Mouse (Mus musculus) heart, embryonic 13.5 days (tissue): ENCODE measurements around the gene Sohlh1. TPM values are rescaled to one million over a fixed set of nuclear protein-coding genes. Genes with fewer than 3 reads are reported as not detected.

ENCODE experiments used
- ATAC-seq: fragments of 200-750 bp; cut with Nextera tagmentation; 2 replicates; pipeline ENCODE4 v1.8.0; 2017; ENCODE audit warnings: moderate TSS enrichment; ENCODE audit not compliant: insufficient number of reproducible peaks, low FRiP score, low TSS enrichment; ENCODE audit errors: extremely low read depth
- H3K27ac ChIP-seq: fragments of 300-500 bp; sonication (generic); replicated peaks from 2 replicates; pipeline ENCODE4 v1.5.1; 2015; ENCODE audit warnings: moderate library complexity, mild to moderate bottlenecking, inconsistent platforms
- H3K27me3 ChIP-seq: fragments of 300-500 bp; sonication (generic); replicated peaks from 2 replicates; pipeline ENCODE4 v1.6.1; 2015; ENCODE audit warnings: mild to moderate bottlenecking, inconsistent platforms
- H3K36me3 ChIP-seq: fragments of 300-500 bp; sonication (generic); 2 replicates; pipeline ENCODE4 v1.6.1; 2015; ENCODE audit warnings: mild to moderate bottlenecking, inconsistent platforms
- H3K4me1 ChIP-seq: fragments of 300-500 bp; sonication (generic); 2 replicates; pipeline ENCODE4 v1.6.1; 2015; ENCODE audit warnings: inconsistent platforms
- H3K4me2 ChIP-seq: fragments of 300-500 bp; sonication (generic); 2 replicates; pipeline ENCODE4 v1.6.1; 2015; ENCODE audit warnings: inconsistent platforms, mild to moderate bottlenecking, moderate library complexity
- H3K4me3 ChIP-seq: fragments of 300-500 bp; sonication (generic); 2 replicates; pipeline ENCODE4 v1.5.1; 2015; ENCODE audit warnings: moderate library complexity, mild to moderate bottlenecking, inconsistent platforms
- H3K9ac ChIP-seq: fragments of 300-500 bp; sonication (generic); 2 replicates; pipeline ENCODE4 v1.6.1; 2015; ENCODE audit warnings: inconsistent platforms, mild to moderate bottlenecking, moderate library complexity
- H3K9me3 ChIP-seq: fragments of 300-500 bp; sonication (generic); 2 replicates; pipeline ENCODE4 v1.6.1; 2016; ENCODE audit warnings: inconsistent platforms
- WGBS: fragments of 180-500 bp; shearing (Covaris S2); methylation state at CpG from one replicate; pipeline ENCODE4 v1.1.7; 2015; ENCODE audit warnings: mixed read lengths; 5-methylcytosine and 5-hydroxymethylcytosine counted together
- polyA plus RNA-seq: library from polyadenylated mRNA; unstranded; fragments of >200 nt; fragmentation: Nextera tagmentation; extraction: Ambion mirVana; gene quantifications from 2 replicates; pipeline ENCODE4 v1.2.1, GENCODE M21; 2015

The Sohlh1 gene
- polyA plus RNA-seq, result not detected in 2 replicates

GRCm38 (mm10) chr2:25847226-25847625 is at the start of gene Sohlh1:
Gene Sohlh1, minus strand, starts transcription at chr2:25847248.
- no peak within 1 kb of the TSS for H3K9ac ChIP-seq
- H3K9me3 ChIP-seq, result no peaks in the 10 kb centered on the region
- H3K4me3 ChIP-seq, result no peak within 1 kb of the TSS
- 76% methylated on average over 16 of the region's 16 CpGs for WGBS
- H3K4me1 ChIP-seq, result no peaks in the 10 kb centered on the region
- H3K4me2 ChIP-seq, result no peak within 1 kb of the TSS
- H3K27me3 ChIP-seq, result peaks cover 11% of the 10 kb centered on the region; the same call in 1 of the 2 replicates
- no peaks in the 10 kb centered on the region for H3K36me3 ChIP-seq
- no peak for ATAC-seq
- H3K27ac ChIP-seq, result no peak within 1 kb of the TSS

DNA sequence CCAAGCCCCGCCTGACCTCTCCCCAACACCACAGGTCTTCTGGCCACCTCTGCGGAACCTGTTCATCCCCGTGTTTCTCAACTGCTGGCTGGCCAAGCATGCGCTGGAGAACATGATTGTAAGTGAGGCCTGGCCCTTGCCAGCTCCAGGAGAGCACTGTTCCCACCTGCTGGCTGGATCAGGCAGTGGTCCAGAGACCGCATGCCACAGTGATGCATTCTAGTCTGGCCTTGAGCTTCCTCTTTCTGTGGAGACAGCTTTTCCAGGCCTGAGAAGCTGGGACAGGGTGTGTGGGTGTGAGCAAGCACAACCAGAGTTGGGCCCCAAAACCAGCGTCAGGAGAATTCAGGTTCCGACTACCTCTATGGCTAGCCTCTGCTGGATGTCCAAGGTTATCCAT is 45.4 kb upstream of the Sohlh1 start:
- peaks cover 9% of the 10 kb centered on the region; the same call in 1 of the 2 replicates for H3K27me3 ChIP-seq
- 74% methylated on average over 7 of the region's 7 CpGs for WGBS
- H3K9ac ChIP-seq, result no peak overlapping the region
- H3K9me3 ChIP-seq, result no peaks in the 10 kb centered on the region
- no peaks in the 10 kb centered on the region for H3K4me1 ChIP-seq
- no peak for ATAC-seq
- no peak overlapping the region for H3K4me3 ChIP-seq
- no peak overlapping the region for H3K27ac ChIP-seq
- no peak overlapping the region for H3K4me2 ChIP-seq
- H3K36me3 ChIP-seq, result no peaks in the 10 kb centered on the region

GRCm38 (mm10) chr2:25888144-25888543 is 41.1 kb upstream of the Sohlh1 start:
- H3K36me3 ChIP-seq, result no peaks in the 10 kb centered on the region
- no peak overlapping the region for H3K4me2 ChIP-seq
- 44% methylated on average over 5 of the region's 5 CpGs for WGBS

GRCm38 (mm10) chr2:25887226-25887625 is 40.2 kb upstream of the Sohlh1 start:
- ATAC-seq, result no peak
- no peak overlapping the region for H3K9ac ChIP-seq
- H3K4me1 ChIP-seq, result 0 out of 2 replicates have a peak, but pooled peaks cover 2% of the 10 kb centered on the region
- 46% methylated on average over 8 of the region's 8 CpGs for WGBS
- H3K36me3 ChIP-seq, result no peaks in the 10 kb centered on the region
- no peak overlapping the region for H3K4me2 ChIP-seq
- H3K27me3 ChIP-seq, result peaks cover 21% of the 10 kb centered on the region
- H3K27ac ChIP-seq, result no peak overlapping the region
- H3K4me3 ChIP-seq, result no peak overlapping the region
- no peaks in the 10 kb centered on the region for H3K9me3 ChIP-seq

More at GRCm38 (mm10) chr2:25888144-25888543, 41.1 kb upstream of the Sohlh1 start:
- Histone ChIP-seq H3K9ac (no peak overlapping the region), H3K27me3 (peaks cover 21% of the 10 kb centered on the region), H3K9me3 (no peaks in the 10 kb centered on the region), H3K27ac (no peak overlapping the region), H3K4me3 (no peak overlapping the region), H3K4me1 (no peaks in the 10 kb centered on the region)
- ATAC-seq, result no peak

DNA sequence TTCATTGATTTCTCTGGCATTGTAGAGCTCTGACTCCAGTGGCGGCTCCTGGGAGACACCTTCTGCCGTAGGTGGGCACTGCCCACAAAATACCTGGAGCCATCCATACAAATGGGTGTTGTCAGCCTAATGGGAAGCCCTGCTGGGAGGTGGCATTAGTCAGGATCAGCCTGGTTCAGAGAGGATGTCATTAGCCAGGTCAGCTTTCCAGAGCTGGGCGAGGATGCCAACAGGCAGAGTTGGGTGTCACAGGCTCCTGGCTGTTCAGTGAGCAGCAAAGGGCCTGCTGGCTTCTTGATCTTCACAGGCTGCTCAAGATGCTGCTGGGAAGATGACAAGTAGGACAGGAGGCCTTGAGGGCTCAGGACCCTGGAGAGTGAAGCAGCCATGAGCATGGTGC is 37.7 kb upstream of the Sohlh1 start:
- H3K9ac ChIP-seq, result no peak overlapping the region
- ATAC-seq, result no peak
- no peaks in the 10 kb centered on the region for H3K36me3 ChIP-seq
- 0 out of 2 replicates have a peak, but pooled peaks cover 4% of the 10 kb centered on the region for H3K4me1 ChIP-seq
- no peak overlapping the region for H3K4me3 ChIP-seq
- peaks cover 33% of the 10 kb centered on the region for H3K27me3 ChIP-seq
- WGBS, result 73% methylated on average over 3 of the region's 3 CpGs
- no peak overlapping the region for H3K4me2 ChIP-seq
- H3K27ac ChIP-seq, result no peak overlapping the region
- H3K9me3 ChIP-seq, result no peaks in the 10 kb centered on the region

DNA sequence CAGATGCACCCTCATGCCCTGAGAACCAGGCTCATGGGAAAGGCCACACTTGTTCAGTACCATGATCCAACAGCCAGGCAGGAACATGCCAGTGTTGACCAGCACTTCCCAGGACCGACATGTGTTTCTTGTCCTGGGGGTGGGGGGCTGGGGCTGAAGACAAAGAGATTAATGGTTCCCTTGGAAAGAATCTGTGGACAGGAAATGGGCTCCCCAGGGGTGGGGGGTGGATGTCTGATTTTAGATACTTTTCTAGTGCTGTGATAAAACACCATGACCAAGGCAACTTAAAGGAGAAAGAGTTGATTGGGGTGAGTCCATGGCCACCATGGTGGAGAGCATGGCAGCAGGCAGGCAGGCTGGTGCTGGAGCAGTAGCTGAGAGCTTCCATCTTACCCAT is 35.2 kb upstream of the Sohlh1 start:
- peaks cover 52% of the 10 kb centered on the region for H3K27me3 ChIP-seq
- no peak overlapping the region for H3K4me2 ChIP-seq
- H3K4me3 ChIP-seq, result no peak overlapping the region
- no peak for ATAC-seq
- 32% methylated on average over 1 of the region's 1 CpGs for whole genome bisulfite sequencing
- H3K9ac ChIP-seq, result no peak overlapping the region
- no peak overlapping the region for H3K27ac ChIP-seq
- H3K36me3 ChIP-seq, result no peaks in the 10 kb centered on the region
- H3K9me3 ChIP-seq, result no peaks in the 10 kb centered on the region
- peaks cover 12% of the 10 kb centered on the region for H3K4me1 ChIP-seq

- H3K36me3 ChIP-seq, result no peaks in the 10 kb centered on the region
- H3K27ac ChIP-seq, result no peak overlapping the region
- no peak for ATAC-seq
- no peak overlapping the region for H3K4me3 ChIP-seq
- peaks cover 7% of the 10 kb centered on the region; the same call in 1 of the 2 replicates for H3K9me3 ChIP-seq
- peaks cover 72% of the 10 kb centered on the region for H3K27me3 ChIP-seq
- no peak overlapping the region for H3K9ac ChIP-seq
- H3K4me2 ChIP-seq, result no peak overlapping the region
- 59% methylated on average over 4 of the region's 4 CpGs for WGBS
- H3K4me1 ChIP-seq, result peaks cover 12% of the 10 kb centered on the region
These were observed 32.0 kb upstream of the Sohlh1 start for GRCm38 (mm10) chr2:25879061-25879460.

DNA sequence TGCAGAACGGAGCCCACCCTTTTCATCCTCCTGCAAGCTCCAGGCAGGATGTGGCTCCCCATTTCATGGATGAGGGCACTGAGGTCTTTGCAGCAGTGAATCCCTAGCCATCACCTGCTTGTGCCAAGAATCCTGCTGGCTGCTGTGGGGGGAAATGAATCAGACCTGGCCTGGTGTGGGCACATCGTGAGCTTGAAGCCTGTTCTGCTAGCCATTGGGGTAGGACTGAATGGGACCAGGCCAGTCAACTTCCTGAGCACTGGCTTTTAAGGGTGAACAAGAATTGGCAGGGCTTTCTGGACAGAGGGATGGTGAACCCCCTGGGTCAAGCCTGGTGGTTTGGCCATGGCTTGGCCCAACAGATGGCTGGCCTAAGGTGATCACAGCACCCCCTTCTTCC is 31.5 kb upstream of the Sohlh1 start:
- ATAC-seq, result no peak
- H3K9me3 ChIP-seq, result peaks cover 7% of the 10 kb centered on the region; the same call in 1 of the 2 replicates
- no peak overlapping the region for H3K27ac ChIP-seq
- peaks cover 76% of the 10 kb centered on the region for H3K27me3 ChIP-seq
- no peak overlapping the region for H3K4me2 ChIP-seq
- no peak overlapping the region for H3K9ac ChIP-seq
- no peaks in the 10 kb centered on the region for H3K36me3 ChIP-seq
- 74% methylated on average over 2 of the region's 2 CpGs for WGBS
- H3K4me1 ChIP-seq, result peaks cover 12% of the 10 kb centered on the region
- H3K4me3 ChIP-seq, result no peak overlapping the region

DNA sequence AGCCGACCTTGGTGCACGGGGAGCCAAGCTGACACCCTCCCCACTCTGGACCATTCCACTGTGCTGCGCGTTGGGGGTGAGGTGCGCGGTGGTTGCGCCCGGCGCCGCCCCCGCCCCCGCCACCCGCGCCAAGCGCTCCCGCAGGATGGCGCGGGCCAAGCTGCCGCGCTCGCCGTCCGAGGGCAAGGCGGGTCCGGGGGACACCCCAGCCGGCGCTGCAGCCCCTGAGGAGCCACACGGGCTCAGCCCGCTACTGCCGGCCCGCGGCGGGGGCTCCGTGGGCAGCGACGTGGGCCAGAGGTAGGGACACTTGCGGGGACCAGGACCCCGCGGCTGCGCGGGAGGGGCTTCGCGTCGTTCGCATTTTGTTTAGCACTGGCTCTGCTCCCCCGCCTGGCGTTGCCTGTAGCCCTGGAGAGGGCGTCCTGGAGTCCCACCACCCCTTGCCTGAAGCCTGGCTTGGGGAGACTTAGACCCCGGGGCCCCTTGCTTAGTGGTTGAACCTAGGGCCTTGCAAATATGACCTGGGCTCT is 30.8 kb upstream of the Sohlh1 start:
- peaks cover 12% of the 10 kb centered on the region for H3K4me1 ChIP-seq
- no peak overlapping the region for H3K27ac ChIP-seq
- peak overlapping the region; percentile 34 for H3K4me3 ChIP-seq
- ATAC-seq, result no peak
- 4% methylated on average over 49 of the region's 49 CpGs for WGBS
- H3K27me3 ChIP-seq, result peaks cover 82% of the 10 kb centered on the region
- H3K4me2 ChIP-seq, result peak overlapping the region; percentile 60
- no peak overlapping the region for H3K9ac ChIP-seq
- no peaks in the 10 kb centered on the region for H3K36me3 ChIP-seq
- H3K9me3 ChIP-seq, result peaks cover 7% of the 10 kb centered on the region; the same call in 1 of the 2 replicates

- Histone ChIP-seq H3K4me3 (peak overlapping the region; percentile 34), H3K9me3 (peaks cover 7% of the 10 kb centered on the region; the same call in 1 of the 2 replicates), H3K27ac (no peak overlapping the region), H3K27me3 (peaks cover 86% of the 10 kb centered on the region), H3K36me3 (no peaks in the 10 kb centered on the region), H3K4me2 (peak overlapping the region; percentile 60), H3K4me1 (peaks cover 11% of the 10 kb centered on the region), H3K9ac (no peak overlapping the region)
- ATAC-seq, result no peak
- 34% methylated on average over 7 of the region's 7 CpGs for WGBS
These were observed 30.2 kb upstream of the Sohlh1 start for GRCm38 (mm10) chr2:25877250-25877735.

- ATAC-seq, result no peak
- Histone ChIP-seq H3K27ac (no peak overlapping the region), H3K4me1 (peaks cover 13% of the 10 kb centered on the region), H3K4me3 (no peak overlapping the region), H3K4me2 (no peak overlapping the region), H3K27me3 (peaks cover 90% of the 10 kb centered on the region), H3K9me3 (no peaks in the 10 kb centered on the region), H3K36me3 (no peaks in the 10 kb centered on the region), H3K9ac (no peak overlapping the region)
- WGBS, result 43% methylated on average over 5 of the region's 5 CpGs
These were observed 19.6 kb upstream of the Sohlh1 start for GRCm38 (mm10) chr2:25866656-25867055.

GRCm38 (mm10) chr2:25865412-25865811 is 18.4 kb upstream of the Sohlh1 start:
- no peak for ATAC-seq
- H3K4me1 ChIP-seq, result peaks cover 13% of the 10 kb centered on the region

More at GRCm38 (mm10) chr2:25865412-25865811, 18.4 kb upstream of the Sohlh1 start:
- Histone ChIP-seq H3K27me3 (peaks cover 96% of the 10 kb centered on the region), H3K4me2 (no peak overlapping the region), H3K36me3 (no peaks in the 10 kb centered on the region), H3K27ac (no peak overlapping the region), H3K4me3 (no peak overlapping the region), H3K9ac (no peak overlapping the region), H3K9me3 (no peaks in the 10 kb centered on the region)
- WGBS, result 14% methylated on average over 4 of the region's 4 CpGs
